Mouse (Mus musculus) MEL (cell line): ENCODE data around the gene 9130409I23Rik. TPM values are rescaled to one million over a fixed set of nuclear protein-coding genes. Genes with fewer than 3 reads are reported as not detected.

Experiments used
- DNase-seq: peaks from one replicate; pipeline ENCODE4 v3.0.0; 2011; ENCODE audit warnings: low read depth, low spot score
- H3K27ac ChIP-seq: 2 replicates; pipeline ENCODE4 v1.5.1; 2012; ENCODE audit warnings: low read depth, mild to moderate bottlenecking, control low read depth, low read length, moderate library complexity; ENCODE audit not compliant: control insufficient read depth
- H3K27me3 ChIP-seq, 2 experiments: fragments of 150-350 bp in 1 of 2; sonication (generic) in 1 of 2; 2 replicates each; pipeline ENCODE4 v1.6.1; 2012; ENCODE audit warnings: low read length in 2 of 2, mild to moderate bottlenecking in 2 of 2, improper control_type of control experiment in 1 of 2, moderate library complexity in 1 of 2; ENCODE audit not compliant: insufficient read depth in 2 of 2, control insufficient read depth in 1 of 2
- H3K36me3 ChIP-seq, 2 experiments: 2 replicates each; pipeline ENCODE4 v1.6.1; 2012 to 2014; ENCODE audit warnings: low read length in 2 of 2, improper control_type of control experiment in 1 of 2, inconsistent platforms in 1 of 2, mild to moderate bottlenecking in 1 of 2; ENCODE audit not compliant: insufficient read depth in 2 of 2, control insufficient read depth in 1 of 2
- H3K4me1 ChIP-seq, 2 experiments: fragments of 150-350 bp in 1 of 2; sonication (generic) in 1 of 2; 2 replicates each; pipeline ENCODE4 v1.6.1; 2012; ENCODE audit warnings: low read length in 2 of 2, improper control_type of control experiment in 1 of 2, mild to moderate bottlenecking in 1 of 2; ENCODE audit not compliant: insufficient read depth in 2 of 2, control insufficient read depth in 1 of 2
- H3K4me3 ChIP-seq, 2 experiments: fragments of 150-350 bp in 1 of 2; sonication (generic) in 1 of 2; 2 replicates each; pipeline ENCODE4 v1.5.1; 2012; ENCODE audit warnings: low read depth in 2 of 2, low read length in 2 of 2, mild to moderate bottlenecking in 2 of 2, moderate library complexity in 2 of 2, control low read depth in 1 of 2, improper control_type of control experiment in 1 of 2; ENCODE audit not compliant: control insufficient read depth in 1 of 2, insufficient read depth in 1 of 2
- H3K79me2 ChIP-seq: 2 replicates; pipeline ENCODE4 v1.6.1; 2012; ENCODE audit warnings: mild to moderate bottlenecking, low read length, moderate library complexity; ENCODE audit not compliant: control insufficient read depth, poor library complexity, insufficient read depth
- H3K9ac ChIP-seq: 2 replicates; pipeline ENCODE4 v1.6.1; 2012; ENCODE audit warnings: low read depth, mild to moderate bottlenecking, control low read depth, low read length, moderate library complexity; ENCODE audit not compliant: control insufficient read depth, poor library complexity, severe bottlenecking
- H3K9me3 ChIP-seq: fragments of 150-350 bp; sonication (generic); replicated peaks from 2 replicates; pipeline ENCODE4 v1.6.1; 2012; ENCODE audit warnings: mild to moderate bottlenecking, low read length, improper control_type of control experiment, moderate library complexity; ENCODE audit not compliant: insufficient read depth
- CHD1 ChIP-seq: IDR thresholded peaks from 2 replicates; pipeline ENCODE4 v1.6.1; 2012; ENCODE audit warnings: low read depth, mild to moderate bottlenecking, inconsistent platforms, low read length, improper control_type of control experiment
- E2F4 ChIP-seq: IDR thresholded peaks from 2 replicates; pipeline ENCODE4 v1.6.1; 2011; ENCODE audit warnings: low read depth, low read length, improper control_type of control experiment, borderline replicate concordance
- ETS1 ChIP-seq: IDR thresholded peaks from 2 replicates; pipeline ENCODE4 v1.6.1; 2012; ENCODE audit warnings: low read depth, mild to moderate bottlenecking, inconsistent platforms, low read length, improper control_type of control experiment, moderate library complexity
- GATA1 ChIP-seq: IDR thresholded peaks from 2 replicates; pipeline ENCODE4 v1.6.1; 2011; ENCODE audit warnings: low read depth, low read length, improper control_type of control experiment
- JUND ChIP-seq: IDR thresholded peaks from 2 replicates; pipeline ENCODE4 v1.6.1; 2011; ENCODE audit warnings: low read depth, mild to moderate bottlenecking, improper control_type of control experiment, low read length
- KAT2A ChIP-seq: conservative IDR thresholded peaks from 2 replicates; pipeline ENCODE4 v1.6.1; 2012; ENCODE audit warnings: low read depth, low read length, improper control_type of control experiment, inconsistent platforms
- MAX ChIP-seq: IDR thresholded peaks from 2 replicates; pipeline ENCODE4 v1.6.1; 2011; ENCODE audit warnings: low read length, improper control_type of control experiment
- MEF2A ChIP-seq: IDR thresholded peaks from 2 replicates; pipeline ENCODE4 v1.6.1; 2014; ENCODE audit warnings: low read depth, mild to moderate bottlenecking, inconsistent platforms, low read length, improper control_type of control experiment; ENCODE audit not compliant: poor library complexity, insufficient replicate concordance, severe bottlenecking; ENCODE audit errors: extremely low read depth
- MYC ChIP-seq: IDR thresholded peaks from 2 replicates; pipeline ENCODE4 v1.6.1; 2011; ENCODE audit warnings: low read depth, mild to moderate bottlenecking, low read length, improper control_type of control experiment, moderate library complexity
- NELFE ChIP-seq: IDR thresholded peaks from 2 replicates; pipeline ENCODE4 v1.6.1; 2011; ENCODE audit warnings: low read depth, low read length, improper control_type of control experiment
- POLR2A ChIP-seq, 2 experiments: IDR thresholded peaks; 2 replicates each; pipeline ENCODE4 v1.6.1; 2011 to 2012; ENCODE audit warnings: low read length in 2 of 2, mild to moderate bottlenecking in 2 of 2, control low read depth in 1 of 2, improper control_type of control experiment in 1 of 2, low read depth in 1 of 2, moderate library complexity in 1 of 2; ENCODE audit not compliant: control insufficient read depth in 1 of 2, insufficient read depth in 1 of 2, poor library complexity in 1 of 2
- POLR2AphosphoS2 ChIP-seq: IDR thresholded peaks from 2 replicates; pipeline ENCODE4 v1.6.1; 2011; ENCODE audit warnings: low read length, improper control_type of control experiment
- POLR2AphosphoS5 ChIP-seq: IDR thresholded peaks from 2 replicates; pipeline ENCODE4 v1.6.1; 2012; ENCODE audit warnings: low read depth, borderline replicate concordance, mild to moderate bottlenecking, inconsistent platforms, low read length, moderate library complexity, mixed read lengths
- RAD21 ChIP-seq: IDR thresholded peaks from 2 replicates; pipeline ENCODE4 v1.6.1; 2011; ENCODE audit warnings: mild to moderate bottlenecking, low read depth, low read length, improper control_type of control experiment
- RCOR1 ChIP-seq: IDR thresholded peaks from 2 replicates; pipeline ENCODE4 v1.6.1; 2012; ENCODE audit warnings: low read depth, mild to moderate bottlenecking, inconsistent platforms, low read length, improper control_type of control experiment
- SMC3 ChIP-seq: IDR thresholded peaks from 2 replicates; pipeline ENCODE4 v1.6.1; 2011; ENCODE audit warnings: low read depth, low read length, improper control_type of control experiment
- USF1 ChIP-seq: IDR thresholded peaks from 2 replicates; pipeline ENCODE4 v1.6.1; 2014; ENCODE audit warnings: low read depth, mild to moderate bottlenecking, inconsistent platforms, low read length, improper control_type of control experiment, moderate library complexity
- USF2 ChIP-seq, 2 experiments: IDR thresholded peaks; 2 replicates each; pipeline ENCODE4 v1.6.1; 2011 to 2012; ENCODE audit warnings: improper control_type of control experiment in 2 of 2, low read length in 2 of 2, borderline replicate concordance in 1 of 2, inconsistent platforms in 1 of 2, low read depth in 1 of 2, mild to moderate bottlenecking in 1 of 2; ENCODE audit not compliant: insufficient read depth in 1 of 2
- ZC3H11A ChIP-seq: IDR thresholded peaks from 2 replicates; pipeline ENCODE4 v1.6.1; 2012; ENCODE audit warnings: low read depth, mild to moderate bottlenecking, inconsistent platforms, low read length, improper control_type of control experiment
- ZKSCAN1 ChIP-seq: IDR thresholded peaks from 2 replicates; pipeline ENCODE4 v1.6.1; 2012; ENCODE audit warnings: low read depth, mild to moderate bottlenecking, inconsistent platforms, low read length, improper control_type of control experiment, moderate library complexity
- ZMIZ1 ChIP-seq: IDR thresholded peaks from 2 replicates; pipeline ENCODE4 v1.6.1; 2012; ENCODE audit warnings: low read depth, mild to moderate bottlenecking, inconsistent platforms, low read length, improper control_type of control experiment, moderate library complexity
- ZNF384 ChIP-seq: IDR thresholded peaks from 2 replicates; pipeline ENCODE4 v1.6.1; 2012; ENCODE audit warnings: low read depth, mild to moderate bottlenecking, inconsistent platforms, low read length, improper control_type of control experiment
- polyA plus RNA-seq, 2 experiments: library from polyadenylated mRNA; stranded (reverse) in 1 of 2; unstranded in 1 of 2; fragments of >175 nt in 1 of 2; fragments of >200 nt in 1 of 2; gene quantifications; 2 replicates each; pipeline versions ENCODE4 v1.2.1 to v1.2.4; 2012; ENCODE audit warnings: low replicate concordance in 2 of 2, low read depth in 1 of 2; ENCODE audit not compliant: insufficient read length in 2 of 2, insufficient read depth in 1 of 2, missing spikeins in 1 of 2
- total RNA-seq: library from RNA; depleted of rRNA; stranded (reverse); fragments of 300-350 nt; gene quantifications from 2 replicates; pipeline ENCODE4 v1.2.3, GENCODE M21; 2012

9130409I23Rik gene
- total and polyA plus RNA-seq, 3 experiments: not detected

- no peak overlapping the region for H3K4me3 ChIP-seq
- no peak overlapping the region for H3K27ac ChIP-seq
- no peaks in the 10 kb centered on the region for H3K9me3 ChIP-seq
- TF ChIP-seq RAD21 (no peak), CHD1 (no peak), SMC3 (no peak), ZKSCAN1 (no peak), RCOR1 (no peak), POLR2A (IDR thresholded peaks at IDR 0.05; ENCODE audit: control insufficient read depth in 1 of 2, insufficient read depth in 1 of 2, low read depth in 1 of 2, low read length in 2 of 2, poor library complexity in 1 of 2) (no peak), USF2 (IDR thresholded peaks at IDR 0.05; ENCODE audit: borderline replicate concordance in 1 of 2, insufficient read depth in 1 of 2, low read depth in 1 of 2, low read length in 2 of 2) (no peak), E2F4 (no peak), MEF2A (no peak), ZNF384 (no peak), JUND (no peak), ETS1 (no peak), MYC (no peak), ZMIZ1 (no peak), POLR2AphosphoS2 (no peak), NELFE (no peak), USF1 (no peak), MAX (no peak), GATA1 (no peak)
- H3K36me3 ChIP-seq: no peaks in the 10 kb centered on the region
- no peak overlapping the region for H3K9ac ChIP-seq
- H3K79me2 ChIP-seq: no peaks in the 10 kb centered on the region
- DNase-seq: no peak
- H3K27me3 ChIP-seq: peaks cover 2 to 6% of the 10 kb centered on the region in 2 experiments; a peak in 3 of 4 replicates
- no peaks in the 10 kb centered on the region for H3K4me1 ChIP-seq
Observed at GRCm38 (mm10) chr1:181011601-181012000, 39.4 kb upstream of the 9130409I23Rik start.

DNA sequence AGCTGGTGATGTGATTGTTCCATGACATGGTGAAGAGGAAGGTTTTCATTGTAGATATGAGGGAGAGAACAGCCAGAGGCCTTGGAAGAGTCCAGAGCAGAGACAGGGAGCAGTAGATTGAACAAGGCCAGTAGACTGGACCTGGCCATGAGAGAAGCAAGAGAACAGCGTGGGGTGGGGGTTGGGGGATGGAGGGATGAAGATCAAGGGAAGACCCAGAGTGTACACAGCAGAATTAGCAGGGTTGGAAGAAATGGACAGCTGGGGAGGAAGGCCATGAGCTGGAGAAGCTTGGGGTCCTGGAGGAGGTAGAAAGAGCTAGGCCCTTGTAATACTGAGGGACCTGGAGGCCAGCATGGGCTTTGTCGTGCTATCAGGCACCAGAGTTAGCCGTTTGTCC, 38.6 kb upstream of the 9130409I23Rik start:
- DNase-seq: no peak
- no peaks in the 10 kb centered on the region for H3K4me1 ChIP-seq
- no peaks in the 10 kb centered on the region for H3K9me3 ChIP-seq

More for the DNA sequence above, 38.6 kb upstream of the 9130409I23Rik start:
- TF ChIP-seq ZC3H11A (no peak), KAT2A (no peak), POLR2AphosphoS5 (no peak), USF1 (no peak)
- Histone ChIP-seq H3K4me3 (no peak overlapping the region), H3K36me3 (no peaks in the 10 kb centered on the region), H3K27ac (no peak overlapping the region), H3K79me2 (no peaks in the 10 kb centered on the region), H3K9ac (no peak overlapping the region), H3K27me3 (peaks cover 2 to 6% of the 10 kb centered on the region in 2 experiments; a peak in 3 of 4 replicates)
